Mouse (Mus musculus): ENCODE results near the gene Cenpx. TPM values are rescaled to one million over a fixed set of nuclear protein-coding genes. Genes with fewer than 3 reads are reported as not detected.
"Not testable (repeated sequence)": the region's sequence is repeated elsewhere in the genome, so short reads cannot be mapped to it uniquely, and the experiment has no call there.

The Cenpx gene
- polyA plus RNA-seq, 1 experiment from 2014 or later = 112 TPM

DNA sequence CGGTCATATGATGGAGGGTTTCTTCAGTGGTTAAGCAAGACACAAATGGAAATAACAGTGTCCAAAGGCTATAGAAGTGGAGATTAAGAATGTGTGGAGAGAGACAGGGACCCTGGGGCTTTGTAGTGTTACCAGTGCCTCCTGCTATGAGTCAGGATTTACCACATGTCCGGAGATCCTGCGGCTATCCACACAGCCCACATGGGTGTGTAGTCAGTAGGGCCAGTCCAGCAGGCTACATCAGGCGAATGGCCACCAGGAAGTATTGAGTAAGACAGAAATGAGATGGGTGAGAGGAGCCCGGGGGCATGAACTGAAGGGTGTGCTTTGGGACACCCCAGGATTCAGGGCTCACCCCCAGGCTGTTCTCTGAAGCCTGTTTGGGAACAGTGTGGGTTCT lies 30.9 kb downstream of the Cenpx start:
- H3K27ac ChIP-seq (ENCODE audit: low read depth, low read length) = no peak overlapping the region
- ATAC-seq (ENCODE audit: insufficient read depth, low FRiP score, low TSS enrichment) = no peak
- H3K27me3 ChIP-seq (ENCODE audit: control insufficient read depth, insufficient read depth, low read length) = no peaks in the 10 kb centered on the region
- no peak overlapping the region for H3K9ac ChIP-seq (ENCODE audit: low read length)
- WGBS = 90% methylated on average over 5 of the region's 5 CpGs
- H3K4me2 ChIP-seq (ENCODE audit: low read depth) = no peak overlapping the region
- DNase-seq (ENCODE audit: low spot score) = no peak
- H3K36me3 ChIP-seq (ENCODE audit: control insufficient read depth, insufficient read depth, low read length) = peaks cover 20% of the 10 kb centered on the region
- H3K4me3 ChIP-seq (ENCODE audit: low read depth, low read length) = no peak overlapping the region
- H3K4me1 ChIP-seq (ENCODE audit: control insufficient read depth, insufficient read depth, low read length) = 0 out of 2 replicates have a peak, but pooled peaks cover 3% of the 10 kb centered on the region
- no peaks in the 10 kb centered on the region for H3K9me3 ChIP-seq (ENCODE audit: control insufficient read depth, low read length)

DNA sequence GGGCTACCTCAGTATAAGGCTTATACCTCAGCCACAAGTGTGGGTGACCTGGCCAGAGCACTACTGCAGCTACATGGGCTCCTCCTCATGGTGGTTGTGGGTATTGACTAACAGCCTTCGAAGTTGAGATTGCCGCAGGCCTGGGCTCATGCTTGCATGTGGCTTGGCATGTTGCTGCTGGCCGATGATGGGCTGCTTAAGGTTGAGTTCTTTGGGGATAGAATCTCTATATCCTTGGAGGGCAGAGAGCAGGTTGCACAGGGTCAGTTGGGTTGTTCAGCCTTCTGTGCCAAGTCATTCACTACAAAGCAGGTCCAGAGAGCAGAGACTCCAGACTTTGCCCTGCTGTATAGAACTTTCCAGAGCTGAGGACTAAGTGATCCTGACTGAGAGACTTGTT lies 33.6 kb downstream of the Cenpx start:
- no peak for ATAC-seq (ENCODE audit: insufficient read depth, low FRiP score, low TSS enrichment)
- H3K36me3 ChIP-seq (ENCODE audit: control insufficient read depth, insufficient read depth, low read length) = peaks cover 11% of the 10 kb centered on the region

DNA sequence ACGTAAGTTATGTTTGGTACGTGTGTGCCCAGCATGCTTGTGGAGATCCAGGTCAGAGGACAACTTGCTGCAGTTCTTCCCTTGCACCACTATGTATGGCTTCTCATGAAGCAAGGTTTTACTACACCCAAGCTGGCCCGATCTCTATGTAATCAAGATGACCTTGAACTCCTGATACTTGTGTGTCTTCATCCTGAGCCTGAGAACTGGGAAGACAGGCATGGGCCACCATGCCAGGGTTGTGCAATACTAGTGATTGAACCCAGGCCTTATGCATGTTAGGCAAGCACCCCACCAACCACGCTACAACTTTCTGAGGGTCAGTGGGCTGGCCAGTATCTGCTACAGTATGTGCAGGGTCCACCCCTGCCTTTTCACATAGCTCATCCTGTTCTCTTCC lies 36.6 kb downstream of the Cenpx start:
- peaks cover 7% of the 10 kb centered on the region for H3K36me3 ChIP-seq (ENCODE audit: control insufficient read depth, insufficient read depth, low read length)
- no peak for ATAC-seq (ENCODE audit: insufficient read depth, low FRiP score, low TSS enrichment)
- WGBS = 95% methylated on average over 4 of the region's 4 CpGs
- H3K27ac ChIP-seq (ENCODE audit: low read depth, low read length) = no peak overlapping the region
- DNase-seq (ENCODE audit: low spot score) = no peak
- no peaks in the 10 kb centered on the region for H3K27me3 ChIP-seq (ENCODE audit: control insufficient read depth, insufficient read depth, low read length)
- H3K4me1 ChIP-seq (ENCODE audit: control insufficient read depth, insufficient read depth, low read length) = peaks cover 4% of the 10 kb centered on the region; the same call in 1 of the 2 replicates
- no peak overlapping the region for H3K4me2 ChIP-seq (ENCODE audit: low read depth)
- H3K4me3 ChIP-seq (ENCODE audit: low read depth, low read length) = no peak overlapping the region
- no peaks in the 10 kb centered on the region for H3K9me3 ChIP-seq (ENCODE audit: control insufficient read depth, low read length)
- no peak overlapping the region for H3K9ac ChIP-seq (ENCODE audit: low read length)

More for the DNA sequence above, 33.6 kb downstream of the Cenpx start:
- Histone ChIP-seq H3K27ac (ENCODE audit: low read depth, low read length) (no peak overlapping the region), H3K4me2 (ENCODE audit: low read depth) (no peak overlapping the region), H3K9ac (ENCODE audit: low read length) (no peak overlapping the region), H3K9me3 (ENCODE audit: control insufficient read depth, low read length) (no peaks in the 10 kb centered on the region), H3K4me3 (ENCODE audit: low read depth, low read length) (no peak overlapping the region), H3K27me3 (ENCODE audit: control insufficient read depth, insufficient read depth, low read length) (no peaks in the 10 kb centered on the region), H3K4me1 (ENCODE audit: control insufficient read depth, insufficient read depth, low read length) (no peaks in the 10 kb centered on the region)
- WGBS = 85% methylated on average over 3 of the region's 3 CpGs
- no peak for DNase-seq (ENCODE audit: low spot score)

DNA sequence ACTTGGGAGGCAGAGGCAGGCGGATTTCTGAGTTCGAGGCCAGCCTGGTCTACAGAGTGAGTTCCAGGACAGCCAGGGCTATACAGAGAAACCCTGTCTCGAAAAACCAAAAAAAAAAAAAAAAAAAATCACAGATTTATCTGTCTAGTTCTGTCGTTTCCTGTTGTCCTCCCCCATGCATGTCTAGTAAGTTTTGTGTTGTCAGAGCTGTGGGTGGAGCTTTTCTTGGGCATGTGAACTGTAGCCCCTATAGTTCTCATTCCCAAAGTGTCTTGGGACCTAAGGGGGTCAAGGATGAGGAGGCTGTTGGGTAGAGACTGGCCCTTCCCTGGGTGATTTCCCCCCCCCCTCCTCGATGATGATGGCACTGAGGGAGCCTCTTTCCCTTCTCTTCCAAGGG lies 37.7 kb downstream of the Cenpx start:
- ATAC-seq (ENCODE audit: insufficient read depth, low FRiP score, low TSS enrichment); H3K9ac ChIP-seq (ENCODE audit: low read length): not testable (repeated sequence)

DNA sequence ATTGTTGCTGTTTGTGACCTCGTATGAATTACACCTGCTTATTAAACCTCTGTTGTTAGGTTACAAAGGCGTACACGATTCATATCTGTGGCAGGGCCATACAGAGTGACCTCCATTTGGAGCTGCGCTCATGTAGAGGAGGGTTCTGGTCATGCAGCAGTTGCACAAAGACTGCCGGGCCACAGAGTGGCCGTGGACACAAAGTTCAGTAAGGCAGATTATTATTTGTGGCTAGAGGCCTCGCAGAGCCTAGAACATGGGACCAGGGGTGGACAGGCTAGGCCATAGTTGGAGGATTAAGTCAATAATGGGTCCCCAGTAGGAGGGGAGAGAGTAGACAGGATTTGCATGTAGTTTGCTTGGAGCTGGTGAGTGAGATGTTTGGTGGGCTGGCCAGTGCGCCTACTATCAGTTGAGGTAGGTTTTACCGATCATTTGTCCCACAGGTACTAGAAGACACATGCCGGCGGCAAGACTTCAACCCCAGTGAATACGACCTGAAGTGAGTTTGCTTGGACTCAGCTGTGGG lies 39.9 kb downstream of the Cenpx start:
- Histone ChIP-seq H3K4me2 (ENCODE audit: low read depth) (peak overlapping the region; percentile 94), H3K36me3 (ENCODE audit: control insufficient read depth, insufficient read depth, low read length) (peaks cover 3% of the 10 kb centered on the region; the same call in 1 of the 2 replicates), H3K4me3 (ENCODE audit: low read depth, low read length) (peak overlapping the region; percentile 75), H3K4me1 (ENCODE audit: control insufficient read depth, insufficient read depth, low read length) (peaks cover 4% of the 10 kb centered on the region; the same call in 1 of the 2 replicates), H3K9ac (ENCODE audit: low read length) (peak overlapping the region; percentile 84), H3K27me3 (ENCODE audit: control insufficient read depth, insufficient read depth, low read length) (no peaks in the 10 kb centered on the region), H3K9me3 (ENCODE audit: control insufficient read depth, low read length) (no peaks in the 10 kb centered on the region), H3K27ac (ENCODE audit: low read depth, low read length) (peak overlapping the region; percentile 67)
- DNase-seq (ENCODE audit: low spot score) (no peak), ATAC-seq (ENCODE audit: insufficient read depth, low FRiP score, low TSS enrichment) (peak; percentile 26; the same call in 1 of the 2 replicates)
- WGBS = 46% methylated on average over 12 of the region's 12 CpGs

More for the DNA sequence above, 37.7 kb downstream of the Cenpx start:
- not testable (repeated sequence) for H3K4me3 ChIP-seq (ENCODE audit: low read depth, low read length); DNase-seq (ENCODE audit: low spot score); H3K36me3 ChIP-seq (ENCODE audit: control insufficient read depth, insufficient read depth, low read length); H3K4me1 ChIP-seq (ENCODE audit: control insufficient read depth, insufficient read depth, low read length); H3K27me3 ChIP-seq (ENCODE audit: control insufficient read depth, insufficient read depth, low read length); H3K27ac ChIP-seq (ENCODE audit: low read depth, low read length); H3K9me3 ChIP-seq (ENCODE audit: control insufficient read depth, low read length); H3K4me2 ChIP-seq (ENCODE audit: low read depth)
- WGBS = 87% methylated on average over 3 of the region's 5 CpGs

DNA sequence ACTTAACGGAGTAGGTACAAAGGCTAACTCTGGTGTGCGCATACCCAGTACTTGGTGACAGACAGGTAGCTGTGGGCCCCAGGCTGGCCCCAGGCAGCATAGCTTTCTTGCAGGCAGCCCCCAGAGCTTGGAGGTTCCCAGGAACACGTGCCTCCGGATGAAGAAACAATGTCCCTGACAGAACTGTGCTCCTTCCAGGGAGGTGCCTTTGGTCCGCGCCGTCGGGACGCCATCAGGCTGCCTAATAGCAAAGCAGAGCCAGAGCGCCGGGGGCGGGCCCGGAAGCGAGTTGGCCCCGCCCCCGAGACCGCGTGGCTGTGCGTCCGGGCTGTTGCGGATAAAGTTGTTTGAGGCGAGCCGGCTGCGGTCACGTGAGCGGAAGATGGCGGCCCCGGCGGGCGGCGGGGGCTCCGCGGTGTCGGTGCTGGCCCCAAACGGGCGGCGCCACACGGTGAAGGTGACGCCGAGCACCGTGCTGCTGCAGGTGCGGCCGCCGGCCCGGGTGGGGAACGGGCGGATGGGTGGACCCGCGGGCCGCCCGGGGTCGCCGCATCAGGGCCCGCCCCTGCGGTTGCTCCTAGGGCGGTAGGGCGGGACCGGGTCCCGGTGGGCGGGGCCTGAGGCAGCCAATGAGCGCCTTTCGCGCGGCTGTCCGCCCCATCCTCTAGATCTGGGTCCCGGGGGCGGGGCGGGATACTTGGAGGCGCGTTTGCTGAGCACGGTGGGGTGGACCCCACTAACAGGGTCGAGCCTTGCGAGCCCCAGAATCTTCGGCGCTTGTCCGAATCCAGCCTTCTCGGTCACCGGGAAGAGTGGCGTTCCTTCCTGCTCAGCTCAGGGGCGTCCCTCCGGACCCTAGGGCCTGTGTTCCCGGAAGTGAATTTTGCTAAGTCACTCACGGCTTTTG lies 40.6 kb downstream of the Cenpx start, which contains the start of gene Aspscr1:
Gene Aspscr1, plus strand, starts transcription at position 287 of the 907 bp plus-strand sequence.
- H3K9ac ChIP-seq (ENCODE audit: low read length) = peak within 1 kb of the TSS; percentile 84
- peak; percentile 96 for ATAC-seq (ENCODE audit: insufficient read depth, low FRiP score, low TSS enrichment)
- WGBS = 1% methylated on average over 72 of the region's 83 CpGs

DNA sequence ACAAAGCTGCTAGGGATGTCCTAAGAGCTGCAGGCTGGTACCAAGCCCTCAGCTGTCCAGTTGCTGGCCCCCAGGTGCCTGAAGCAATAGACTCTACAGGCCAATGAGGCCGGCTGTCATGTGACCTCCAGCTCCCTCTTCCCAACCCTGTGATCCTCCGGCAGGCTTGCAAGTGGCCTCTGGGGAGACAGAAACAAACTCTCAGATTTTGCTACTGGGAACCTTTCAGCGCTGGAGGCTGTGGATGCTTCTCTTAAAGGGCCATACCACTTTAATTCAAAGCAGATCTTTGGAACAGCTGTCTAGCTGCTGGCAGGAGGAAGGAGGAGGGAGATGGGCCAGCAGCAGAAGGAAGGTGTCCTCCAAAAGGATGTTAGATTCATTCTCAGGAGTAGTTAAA lies 46.9 kb downstream of the Cenpx start:
- peaks cover 9% of the 10 kb centered on the region for H3K27me3 ChIP-seq (ENCODE audit: control insufficient read depth, insufficient read depth, low read length)
- no peak overlapping the region for H3K9ac ChIP-seq (ENCODE audit: low read length)
- DNase-seq (ENCODE audit: low spot score) (no peak), ATAC-seq (ENCODE audit: insufficient read depth, low FRiP score, low TSS enrichment) (no peak)
- no peaks in the 10 kb centered on the region for H3K4me1 ChIP-seq (ENCODE audit: control insufficient read depth, insufficient read depth, low read length)
- no peak overlapping the region for H3K4me2 ChIP-seq (ENCODE audit: low read depth)
- no peaks in the 10 kb centered on the region for H3K36me3 ChIP-seq (ENCODE audit: control insufficient read depth, insufficient read depth, low read length)
- no peak overlapping the region for H3K4me3 ChIP-seq (ENCODE audit: low read depth, low read length)
- WGBS = 3% methylated on average over 3 of the region's 3 CpGs
- H3K27ac ChIP-seq (ENCODE audit: low read depth, low read length) = no peak overlapping the region
- no peaks in the 10 kb centered on the region for H3K9me3 ChIP-seq (ENCODE audit: control insufficient read depth, low read length)

More for the DNA sequence above, 40.6 kb downstream of the Cenpx start, which contains the start of gene Aspscr1:
- no peaks in the 10 kb centered on the region for H3K36me3 ChIP-seq (ENCODE audit: control insufficient read depth, insufficient read depth, low read length)
- peak within 1 kb of the TSS; percentile 67 for H3K27ac ChIP-seq (ENCODE audit: low read depth, low read length)
- H3K27me3 ChIP-seq (ENCODE audit: control insufficient read depth, insufficient read depth, low read length) = no peaks in the 10 kb centered on the region
- peak within 1 kb of the TSS; percentile 94 for H3K4me2 ChIP-seq (ENCODE audit: low read depth)
- peak within 1 kb of the TSS; percentile 75 for H3K4me3 ChIP-seq (ENCODE audit: low read depth, low read length)
- H3K9me3 ChIP-seq (ENCODE audit: control insufficient read depth, low read length) = no peaks in the 10 kb centered on the region
- DNase-seq (ENCODE audit: low spot score) = peak; percentile 97
- H3K4me1 ChIP-seq (ENCODE audit: control insufficient read depth, insufficient read depth, low read length) = peaks cover 4% of the 10 kb centered on the region; the same call in 1 of the 2 replicates

DNA sequence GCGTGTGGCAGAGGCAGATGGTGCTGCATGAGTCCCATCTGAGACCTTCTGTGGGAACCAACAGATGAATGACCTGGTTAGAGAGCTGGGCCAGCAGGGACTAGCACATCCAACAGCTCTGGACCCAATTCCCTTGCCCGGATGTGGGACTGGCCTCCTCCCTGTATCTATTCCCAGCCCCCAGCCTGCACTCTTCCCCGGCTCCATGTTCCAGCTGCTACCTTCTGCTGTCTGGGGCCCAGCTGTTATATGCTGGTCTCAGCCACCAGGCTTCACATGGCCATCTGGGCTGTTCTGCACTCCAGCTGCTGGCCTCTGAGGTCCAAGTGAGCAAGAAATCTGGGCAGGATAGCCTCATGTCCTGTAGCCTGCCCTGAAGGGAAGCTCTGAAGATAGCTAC lies 48.1 kb downstream of the Cenpx start:
- WGBS = 73% methylated on average over 3 of the region's 3 CpGs
- Histone ChIP-seq H3K9ac (ENCODE audit: low read length) (no peak overlapping the region), H3K27ac (ENCODE audit: low read depth, low read length) (no peak overlapping the region), H3K9me3 (ENCODE audit: control insufficient read depth, low read length) (no peaks in the 10 kb centered on the region), H3K27me3 (ENCODE audit: control insufficient read depth, insufficient read depth, low read length) (peaks cover 21% of the 10 kb centered on the region), H3K4me1 (ENCODE audit: control insufficient read depth, insufficient read depth, low read length) (peaks cover 8% of the 10 kb centered on the region), H3K4me2 (ENCODE audit: low read depth) (no peak overlapping the region), H3K36me3 (ENCODE audit: control insufficient read depth, insufficient read depth, low read length) (no peaks in the 10 kb centered on the region), H3K4me3 (ENCODE audit: low read depth, low read length) (no peak overlapping the region)
- no peak for DNase-seq (ENCODE audit: low spot score)
- ATAC-seq (ENCODE audit: insufficient read depth, low FRiP score, low TSS enrichment) = no peak
